Mouse (Mus musculus): ENCODE measurements at regions not wholly inside any gene's neighbourhood (a gene's known extent, or its start where the extent isn't known, plus 50 kb on each side); places are given as distances from the start of the nearest gene placed in this dataset.

DNA sequence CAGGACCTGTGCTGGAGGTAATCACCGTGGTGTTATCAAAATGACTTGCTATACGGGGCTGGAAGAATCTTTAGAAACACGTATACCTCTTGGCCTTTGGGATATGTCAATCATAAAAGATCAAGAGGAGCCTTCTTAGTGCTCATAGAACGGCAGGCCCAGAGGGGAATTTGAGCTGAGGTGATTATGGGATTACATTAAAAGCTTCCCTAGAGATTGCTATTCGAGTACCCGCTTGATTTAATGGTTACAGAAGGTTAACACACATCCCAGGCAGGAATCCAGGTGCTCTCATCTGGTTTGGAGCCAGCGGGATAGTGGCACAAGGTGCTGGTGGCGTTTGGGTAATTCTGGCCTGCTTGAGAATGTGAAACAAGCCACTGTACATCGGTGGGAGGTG, 241.4 kb downstream of the Drd1 start:
- no peak for TF ChIP-seq POLR2A (IDR thresholded peaks at IDR 0.05; ENCODE audit: insufficient read depth, low read depth, low read length)
- TF ChIP-seq CTCF (IDR thresholded peaks at IDR 0.05; ENCODE audit: insufficient read depth, low read depth, low read length), result no peak

All from olfactory bulb, adult 2 months (tissue).